Mouse (Mus musculus) C2C12 (cell line): ENCODE measurements around the gene Gm11983. TPM values are rescaled to one million over a fixed set of nuclear protein-coding genes. Genes with fewer than 3 reads are reported as not detected.
"Not testable (repeated sequence)": the region's sequence is repeated elsewhere in the genome, so short reads cannot be mapped to it uniquely, and the experiment has no call there.

Experiments used
- H3K27me3 ChIP-seq: one replicate; pipeline ENCODE4 v1.6.1; 2011; ENCODE audit not compliant: control insufficient read depth, insufficient read depth, insufficient read length
- H3K36me3 ChIP-seq: one replicate; pipeline ENCODE4 v1.6.1; 2011; ENCODE audit not compliant: control insufficient read depth, insufficient read depth
- H3K4me3 ChIP-seq: one replicate; pipeline ENCODE4 v1.5.1; 2011; ENCODE audit warnings: mild to moderate bottlenecking, control low read depth; ENCODE audit not compliant: poor library complexity, insufficient read depth, severe bottlenecking
- H3K79me2 ChIP-seq: one replicate; pipeline ENCODE4 v1.6.1; 2011; ENCODE audit not compliant: control insufficient read depth, insufficient read depth
- H3K79me3 ChIP-seq: one replicate; pipeline ENCODE4 v1.6.1; 2011; ENCODE audit warnings: low read depth, control low read depth
- H3ac ChIP-seq: one replicate; pipeline ENCODE3; 2011; ENCODE audit warnings: low read depth; ENCODE audit not compliant: control insufficient read depth, insufficient read length
- CEBPB ChIP-seq: IDR thresholded peaks from one replicate; pipeline ENCODE4 v1.6.1; 2011; ENCODE audit warnings: low read depth, mild to moderate bottlenecking, control low read depth, moderate library complexity
- CTCF ChIP-seq: IDR thresholded peaks from one replicate; pipeline ENCODE4 v1.5.1; 2011; ENCODE audit not compliant: control insufficient read depth, insufficient read depth, insufficient read length
- FOSL1 ChIP-seq: IDR thresholded peaks from one replicate; pipeline ENCODE4 v1.8.0; 2011; ENCODE audit warnings: mild to moderate bottlenecking, low read length; ENCODE audit not compliant: poor library complexity, insufficient read depth, severe bottlenecking
- MAX ChIP-seq: IDR thresholded peaks from one replicate; pipeline ENCODE4 v1.6.1; 2011; ENCODE audit warnings: mild to moderate bottlenecking, control low read depth
- MYOD1 ChIP-seq: IDR thresholded peaks from one replicate; pipeline ENCODE4 v1.6.1; 2011; ENCODE audit warnings: low read depth; ENCODE audit not compliant: control insufficient read depth, insufficient read length
- MYOG ChIP-seq: IDR thresholded peaks from one replicate; pipeline ENCODE4 v1.6.1; 2011; ENCODE audit not compliant: control insufficient read depth, insufficient read length; ENCODE audit errors: extremely low read depth
- USF1 ChIP-seq: IDR thresholded peaks from one replicate; pipeline ENCODE4 v1.6.1; 2011; ENCODE audit warnings: low read depth, mild to moderate bottlenecking, control low read depth, moderate library complexity
- long read RNA-seq, 2 experiments: library from polyadenylated mRNA; unstranded; transcript quantifications; one replicate each; pipeline ENCODE4 v2.0.0; 2019 to 2020
- polyA plus RNA-seq: library from polyadenylated mRNA; unstranded; fragments of >200 nt; fragmentation: generic; extraction: Trizol; gene quantifications from one replicate; pipeline ENCODE4 v1.2.1, GENCODE M21; 2012; ENCODE audit warnings: missing spikeins

Gm11983 gene
- not detected for polyA plus RNA-seq
- long read RNA-seq, experiment 1, result 0 reads
- long read RNA-seq, experiment 2, result 0 reads

GRCm38 (mm10) chr11:6837554-6837953, at the start of gene Gm11983:
Gm11983 (minus strand) TSS chr11:6837654.
- Histone ChIP-seq H3K79me3 (no peaks in the 10 kb centered on the region), H3K4me3 (no peak within 1 kb of the TSS), H3K79me2 (no peaks in the 10 kb centered on the region), H3K36me3 (no peaks in the 10 kb centered on the region), H3ac (no peak within 1 kb of the TSS), H3K27me3 (no peaks in the 10 kb centered on the region)
- TF ChIP-seq MYOD1, result no peak
- no peak for TF ChIP-seq CEBPB
- TF ChIP-seq MAX, result no peak
- no peak for TF ChIP-seq FOSL1
- no peak for TF ChIP-seq CTCF
- no peak for TF ChIP-seq MYOG
- no peak for TF ChIP-seq USF1

DNA sequence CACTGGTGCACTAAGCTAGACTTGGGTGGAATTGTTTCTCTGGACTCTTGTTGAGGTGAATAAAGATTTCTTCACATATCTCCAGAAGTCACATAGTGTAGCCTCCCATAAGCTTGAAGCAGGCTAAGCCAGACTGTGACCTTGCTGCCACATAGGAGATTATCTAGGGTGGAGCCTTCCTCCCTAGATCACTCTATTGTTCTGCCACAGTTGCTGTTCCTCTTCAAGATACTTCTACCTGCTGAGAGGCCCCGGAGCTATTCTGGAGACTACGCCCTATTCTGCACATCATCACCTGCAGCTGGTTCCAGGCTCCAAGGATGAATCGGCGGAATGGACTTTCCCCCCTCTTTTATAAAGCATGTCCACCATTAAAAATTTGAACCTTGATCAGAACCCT, 45.6 kb upstream of the Gm11983 start:
- not testable (repeated sequence) for H3K36me3 ChIP-seq, H3K79me2 ChIP-seq, H3ac ChIP-seq

DNA sequence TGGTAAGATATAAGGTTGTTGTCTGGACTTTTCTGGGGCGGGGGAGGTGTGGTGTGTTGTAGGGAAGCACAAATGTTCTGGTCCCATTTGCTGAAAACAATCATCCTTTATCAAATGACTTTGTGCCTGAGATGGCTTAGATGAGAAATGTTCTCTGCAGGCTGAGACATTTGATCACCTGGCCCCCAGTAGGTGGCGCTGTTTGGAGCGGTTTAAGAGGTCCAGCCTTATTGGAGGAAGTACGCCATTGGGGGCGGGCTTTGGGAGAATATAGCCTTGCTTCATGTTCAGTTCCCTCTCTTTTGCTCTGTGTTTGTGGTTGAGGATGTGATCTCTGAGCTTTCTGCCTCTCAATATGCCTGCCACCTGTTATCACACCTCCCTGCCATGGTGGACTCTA, 44.2 kb upstream of the Gm11983 start:
- TF ChIP-seq MAX (no peak), USF1 (no peak), MYOG (no peak), CTCF (no peak), MYOD1 (no peak), CEBPB (no peak), FOSL1 (no peak)
- H3K79me3 ChIP-seq, result no peaks in the 10 kb centered on the region
- no peaks in the 10 kb centered on the region for H3K27me3 ChIP-seq
- no peaks in the 10 kb centered on the region for H3K36me3 ChIP-seq
- no peaks in the 10 kb centered on the region for H3K79me2 ChIP-seq
- H3K4me3 ChIP-seq, result no peak overlapping the region
- H3ac ChIP-seq, result no peak overlapping the region

More for the DNA sequence above, 45.6 kb upstream of the Gm11983 start:
- H3K79me3 ChIP-seq, H3K4me3 ChIP-seq, H3K27me3 ChIP-seq: not testable (repeated sequence)

GRCm38 (mm10) chr11:6877740-6878139, 40.3 kb upstream of the Gm11983 start:
- Histone ChIP-seq H3K27me3 (no peaks in the 10 kb centered on the region), H3K79me3 (no peaks in the 10 kb centered on the region), H3K4me3 (no peak overlapping the region), H3K79me2 (no peaks in the 10 kb centered on the region), H3ac (no peak overlapping the region), H3K36me3 (no peaks in the 10 kb centered on the region)
- TF ChIP-seq CEBPB, result no peak
- TF ChIP-seq MAX, result no peak
- no peak for TF ChIP-seq MYOG
- TF ChIP-seq CTCF, result no peak
- TF ChIP-seq FOSL1, result no peak
- TF ChIP-seq USF1, result no peak
- no peak for TF ChIP-seq MYOD1

GRCm38 (mm10) chr11:6870947-6871346, 33.5 kb upstream of the Gm11983 start:
- no peak overlapping the region for H3K4me3 ChIP-seq
- no peak overlapping the region for H3ac ChIP-seq

DNA sequence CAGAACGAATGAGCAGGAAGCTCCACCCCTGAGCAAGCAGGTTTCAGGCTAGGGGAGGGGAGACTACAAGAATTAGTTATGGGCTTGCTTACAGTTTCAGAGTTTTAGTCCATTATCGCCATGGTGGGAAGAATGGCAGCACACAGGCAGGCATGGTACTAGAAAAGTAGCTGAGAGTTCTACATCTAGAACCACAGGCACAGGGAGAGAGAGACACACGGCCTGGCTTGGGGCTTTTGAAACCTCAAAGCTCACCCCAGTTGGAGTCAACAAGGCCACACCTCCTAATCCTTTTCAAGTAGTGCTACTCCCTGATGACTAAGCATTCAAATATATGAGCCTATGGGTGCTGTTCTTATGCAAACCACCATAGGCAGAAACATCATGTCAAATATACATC, 28.1 kb upstream of the Gm11983 start:
- Histone ChIP-seq H3K36me3 (no peaks in the 10 kb centered on the region), H3K4me3 (no peak overlapping the region), H3K79me3 (no peaks in the 10 kb centered on the region), H3K79me2 (no peaks in the 10 kb centered on the region), H3K27me3 (no peaks in the 10 kb centered on the region), H3ac (no peak overlapping the region)
- TF ChIP-seq MYOG (no peak), CTCF (no peak), CEBPB (no peak), FOSL1 (no peak), MYOD1 (no peak), USF1 (no peak), MAX (no peak)

More at GRCm38 (mm10) chr11:6870947-6871346, 33.5 kb upstream of the Gm11983 start:
- Histone ChIP-seq H3K36me3 (no peaks in the 10 kb centered on the region), H3K79me2 (no peaks in the 10 kb centered on the region), H3K79me3 (no peaks in the 10 kb centered on the region), H3K27me3 (no peaks in the 10 kb centered on the region)
- no peak for TF ChIP-seq MYOD1
- no peak for TF ChIP-seq FOSL1
- TF ChIP-seq CEBPB, result no peak
- TF ChIP-seq CTCF, result no peak
- TF ChIP-seq USF1, result no peak
- TF ChIP-seq MYOG, result no peak
- no peak for TF ChIP-seq MAX
